Mouse (Mus musculus) small intestine, adult 2 months (tissue): ENCODE measurements around the gene H2-Ab1.

ENCODE experiments used
- CTCF ChIP-seq: fragments of 200-500 bp; IDR thresholded peaks from 2 replicates; pipeline ENCODE4 v1.5.1; 2012; ENCODE audit warnings: low read depth, mild to moderate bottlenecking, control low read depth, inconsistent platforms, low read length, moderate library complexity, mixed read lengths; ENCODE audit not compliant: insufficient replicate concordance, insufficient read length; ENCODE audit errors: extremely low read depth
- POLR2A ChIP-seq: fragments of 200-500 bp; IDR thresholded peaks from 2 replicates; pipeline ENCODE4 v1.6.1; 2012; ENCODE audit warnings: low read depth, mild to moderate bottlenecking, control low read depth, inconsistent platforms, low read length, moderate library complexity

- TF ChIP-seq CTCF = no peak
- TF ChIP-seq POLR2A = no peak
Observed at GRCm38 (mm10) chr17:34240916-34241315, 16.6 kb upstream of the H2-Ab1 start.
